Mouse (Mus musculus): ENCODE data around the gene Asb16. TPM values are rescaled to one million over a fixed set of nuclear protein-coding genes. Genes with fewer than 3 reads are reported as not detected.

Gene Asb16
- polyA plus RNA-seq, 1 experiment from 2014 or later: 0.23 TPM

- Histone ChIP-seq H3K27ac (ENCODE audit: low read depth, low read length) (no peak overlapping the region), H3K27me3 (ENCODE audit: control insufficient read depth, insufficient read depth, low read length) (no peaks in the 10 kb centered on the region), H3K4me2 (no peak overlapping the region), H3K4me1 (ENCODE audit: control insufficient read depth, insufficient read depth, low read length) (peaks cover 8% of the 10 kb centered on the region; the same call in 1 of the 2 replicates), H3K9me3 (replicated peaks; ENCODE audit: control insufficient read depth, low read length) (no peaks in the 10 kb centered on the region), H3K36me3 (ENCODE audit: control insufficient read depth, insufficient read depth, low read length) (peaks cover 21% of the 10 kb centered on the region), H3K4me3 (ENCODE audit: low read depth, low read length) (no peak overlapping the region), H3K9ac (ENCODE audit: low read depth, low read length) (no peak overlapping the region)
- no peak for ATAC-seq (replicated peaks; ENCODE audit: insufficient number of reproducible peaks, low FRiP score, low TSS enrichment)
- WGBS (ENCODE audit: insufficient replicate concordance): 58% methylated on average over 3 of the region's 3 CpGs
Observed at GRCm38 (mm10) chr11:102305359-102305758, 36.8 kb downstream of the Asb16 start.

GRCm38 (mm10) chr11:102308104-102308503 is 39.6 kb downstream of the Asb16 start:
- no peak overlapping the region for H3K4me3 ChIP-seq (ENCODE audit: low read depth, low read length)
- no peak overlapping the region for H3K4me2 ChIP-seq
- H3K9me3 ChIP-seq (replicated peaks; ENCODE audit: control insufficient read depth, low read length): no peaks in the 10 kb centered on the region
- peaks cover 32% of the 10 kb centered on the region for H3K36me3 ChIP-seq (ENCODE audit: control insufficient read depth, insufficient read depth, low read length)
- ATAC-seq (replicated peaks; ENCODE audit: insufficient number of reproducible peaks, low FRiP score, low TSS enrichment): no peak
- peaks cover 18% of the 10 kb centered on the region for H3K4me1 ChIP-seq (ENCODE audit: control insufficient read depth, insufficient read depth, low read length)
- H3K27ac ChIP-seq (ENCODE audit: low read depth, low read length): no peak overlapping the region
- 77% methylated on average over 9 of the region's 9 CpGs for WGBS (ENCODE audit: insufficient replicate concordance)
- no peak overlapping the region for H3K9ac ChIP-seq (ENCODE audit: low read depth, low read length)
- no peaks in the 10 kb centered on the region for H3K27me3 ChIP-seq (ENCODE audit: control insufficient read depth, insufficient read depth, low read length)

- under 1% methylated on average over 27 of the region's 27 CpGs for WGBS (ENCODE audit: insufficient replicate concordance)
- Histone ChIP-seq H3K4me1 (ENCODE audit: control insufficient read depth, insufficient read depth, low read length) (peaks cover 18% of the 10 kb centered on the region), H3K27ac (ENCODE audit: low read depth, low read length) (peak overlapping the region; percentile 36; the same call in 1 of the 2 replicates), H3K36me3 (ENCODE audit: control insufficient read depth, insufficient read depth, low read length) (peaks cover 38% of the 10 kb centered on the region), H3K4me3 (ENCODE audit: low read depth, low read length) (peak overlapping the region; percentile 40), H3K4me2 (peak overlapping the region; percentile 75), H3K9ac (ENCODE audit: low read depth, low read length) (peak overlapping the region; percentile 58), H3K27me3 (ENCODE audit: control insufficient read depth, insufficient read depth, low read length) (no peaks in the 10 kb centered on the region), H3K9me3 (replicated peaks; ENCODE audit: control insufficient read depth, low read length) (no peaks in the 10 kb centered on the region)
- peak; percentile 89 for ATAC-seq (replicated peaks; ENCODE audit: insufficient number of reproducible peaks, low FRiP score, low TSS enrichment)
Observed at GRCm38 (mm10) chr11:102308979-102309378, 40.4 kb downstream of the Asb16 start.

GRCm38 (mm10) chr11:102309821-102310617 is 41.5 kb downstream of the Asb16 start:
- H3K27ac ChIP-seq (ENCODE audit: low read depth, low read length): no peak overlapping the region
- H3K9ac ChIP-seq (ENCODE audit: low read depth, low read length): peak overlapping the region; percentile 58

GRCm38 (mm10) chr11:102310768-102311695 is 42.5 kb downstream of the Asb16 start:
- Histone ChIP-seq H3K27me3 (ENCODE audit: control insufficient read depth, insufficient read depth, low read length) (no peaks in the 10 kb centered on the region), H3K9me3 (replicated peaks; ENCODE audit: control insufficient read depth, low read length) (no peaks in the 10 kb centered on the region), H3K4me2 (peak overlapping the region; percentile 25), H3K27ac (ENCODE audit: low read depth, low read length) (no peak overlapping the region), H3K4me1 (ENCODE audit: control insufficient read depth, insufficient read depth, low read length) (peaks cover 27% of the 10 kb centered on the region), H3K4me3 (ENCODE audit: low read depth, low read length) (peak overlapping the region; percentile 6; the same call in 1 of the 2 replicates), H3K9ac (ENCODE audit: low read depth, low read length) (peak overlapping the region; percentile 29; the same call in 1 of the 2 replicates), H3K36me3 (ENCODE audit: control insufficient read depth, insufficient read depth, low read length) (peaks cover 44% of the 10 kb centered on the region)
- WGBS (ENCODE audit: insufficient replicate concordance): 41% methylated on average over 38 of the region's 38 CpGs
- ATAC-seq (replicated peaks; ENCODE audit: insufficient number of reproducible peaks, low FRiP score, low TSS enrichment): no peak

More at GRCm38 (mm10) chr11:102309821-102310617, 41.5 kb downstream of the Asb16 start:
- peaks cover 44% of the 10 kb centered on the region for H3K36me3 ChIP-seq (ENCODE audit: control insufficient read depth, insufficient read depth, low read length)
- WGBS (ENCODE audit: insufficient replicate concordance): 85% methylated on average over 22 of the region's 22 CpGs
- H3K4me3 ChIP-seq (ENCODE audit: low read depth, low read length): peak overlapping the region; percentile 40
- no peaks in the 10 kb centered on the region for H3K9me3 ChIP-seq (replicated peaks; ENCODE audit: control insufficient read depth, low read length)
- H3K27me3 ChIP-seq (ENCODE audit: control insufficient read depth, insufficient read depth, low read length): no peaks in the 10 kb centered on the region
- peak overlapping the region; percentile 75 for H3K4me2 ChIP-seq
- ATAC-seq (replicated peaks; ENCODE audit: insufficient number of reproducible peaks, low FRiP score, low TSS enrichment): no peak
- peaks cover 18% of the 10 kb centered on the region for H3K4me1 ChIP-seq (ENCODE audit: control insufficient read depth, insufficient read depth, low read length)

GRCm38 (mm10) chr11:102311966-102312365 is 43.4 kb downstream of the Asb16 start:
- peaks cover 36% of the 10 kb centered on the region for H3K36me3 ChIP-seq (ENCODE audit: control insufficient read depth, insufficient read depth, low read length)
- 0 out of 2 replicates have a peak overlapping the region, but pooled peaks have one; percentile 10 for H3K9ac ChIP-seq (ENCODE audit: low read depth, low read length)
- WGBS (ENCODE audit: insufficient replicate concordance): 86% methylated on average over 4 of the region's 4 CpGs
- ATAC-seq (replicated peaks; ENCODE audit: insufficient number of reproducible peaks, low FRiP score, low TSS enrichment): no peak
- H3K27ac ChIP-seq (ENCODE audit: low read depth, low read length): no peak overlapping the region
- peaks cover 30% of the 10 kb centered on the region for H3K4me1 ChIP-seq (ENCODE audit: control insufficient read depth, insufficient read depth, low read length)
- H3K27me3 ChIP-seq (ENCODE audit: control insufficient read depth, insufficient read depth, low read length): no peaks in the 10 kb centered on the region
- H3K9me3 ChIP-seq (replicated peaks; ENCODE audit: control insufficient read depth, low read length): no peaks in the 10 kb centered on the region
- H3K4me3 ChIP-seq (ENCODE audit: low read depth, low read length): no peak overlapping the region; the same call in 1 of the 2 replicates
- no peak overlapping the region for H3K4me2 ChIP-seq

- Histone ChIP-seq H3K27ac (ENCODE audit: low read depth, low read length) (no peak overlapping the region), H3K27me3 (ENCODE audit: control insufficient read depth, insufficient read depth, low read length) (no peaks in the 10 kb centered on the region), H3K9me3 (replicated peaks; ENCODE audit: control insufficient read depth, low read length) (no peaks in the 10 kb centered on the region), H3K4me2 (no peak overlapping the region), H3K4me1 (ENCODE audit: control insufficient read depth, insufficient read depth, low read length) (peaks cover 30% of the 10 kb centered on the region), H3K36me3 (ENCODE audit: control insufficient read depth, insufficient read depth, low read length) (peaks cover 30% of the 10 kb centered on the region), H3K9ac (ENCODE audit: low read depth, low read length) (no peak overlapping the region), H3K4me3 (ENCODE audit: low read depth, low read length) (no peak overlapping the region)
- WGBS (ENCODE audit: insufficient replicate concordance): 84% methylated on average over 6 of the region's 6 CpGs
- no peak for ATAC-seq (replicated peaks; ENCODE audit: insufficient number of reproducible peaks, low FRiP score, low TSS enrichment)
Observed at GRCm38 (mm10) chr11:102312586-102312985, 44.0 kb downstream of the Asb16 start.

- Histone ChIP-seq H3K4me3 (ENCODE audit: low read depth, low read length) (no peak overlapping the region), H3K9ac (ENCODE audit: low read depth, low read length) (no peak overlapping the region), H3K4me2 (no peak overlapping the region), H3K4me1 (ENCODE audit: control insufficient read depth, insufficient read depth, low read length) (peaks cover 25% of the 10 kb centered on the region), H3K27me3 (ENCODE audit: control insufficient read depth, insufficient read depth, low read length) (no peaks in the 10 kb centered on the region), H3K9me3 (replicated peaks; ENCODE audit: control insufficient read depth, low read length) (no peaks in the 10 kb centered on the region), H3K36me3 (ENCODE audit: control insufficient read depth, insufficient read depth, low read length) (peaks cover 25% of the 10 kb centered on the region), H3K27ac (ENCODE audit: low read depth, low read length) (no peak overlapping the region)
- no peak for ATAC-seq (replicated peaks; ENCODE audit: insufficient number of reproducible peaks, low FRiP score, low TSS enrichment)
- 87% methylated on average over 12 of the region's 12 CpGs for WGBS (ENCODE audit: insufficient replicate concordance)
Observed at GRCm38 (mm10) chr11:102314321-102314720, 45.8 kb downstream of the Asb16 start.

Measured in heart, embryonic 11.5 days (tissue).